Mouse (Mus musculus) common myeloid progenitor, adult 5-6 weeks (primary cell): ENCODE results near the gene Abhd14a. TPM values are rescaled to one million over a fixed set of nuclear protein-coding genes. Genes with fewer than 3 reads are reported as not detected.

ENCODE experiments used
- ATAC-seq: replicated peaks from 2 replicates; pipeline ENCODE4 v1.8.0; 2016; ENCODE audit warnings: low read depth, mild to moderate bottlenecking, moderate TSS enrichment, inconsistent platforms; ENCODE audit not compliant: poor library complexity, severe bottlenecking
- total RNA-seq: library from RNA; stranded (forward); fragments of 200-1000, 187-1606 nt; gene quantifications from 2 replicates; pipeline ENCODE4 v1.2.3, GENCODE M21; 2017

The Abhd14a gene
- total RNA-seq, 1 experiment from 2014 or later = 28.9 TPM

GRCm38 (mm10) chr9:106470991-106471750 is 23.7 kb upstream of the Abhd14a start:
- no peak for ATAC-seq

DNA sequence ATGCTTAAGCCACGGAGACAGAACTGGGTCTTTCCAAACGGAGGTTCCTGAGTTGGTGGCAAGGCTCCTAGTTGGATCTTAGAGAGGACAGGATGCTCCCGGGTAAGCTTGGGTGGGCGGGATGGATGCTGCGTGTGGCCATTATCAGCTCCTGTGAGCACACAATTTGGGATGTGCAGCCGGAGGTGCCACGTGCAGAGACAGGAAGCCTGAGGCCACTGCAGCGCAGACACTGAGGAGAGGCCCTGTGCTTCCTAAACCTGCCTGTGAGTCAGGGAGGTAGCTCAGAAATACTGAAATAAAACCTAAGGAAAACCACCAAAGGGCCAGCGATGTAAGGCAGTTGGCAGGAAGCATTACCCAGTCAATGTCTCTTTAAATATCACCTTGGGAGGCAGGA is 22.3 kb upstream of the Abhd14a start:
- ATAC-seq = no peak

GRCm38 (mm10) chr9:106469317-106469716 is 21.8 kb upstream of the Abhd14a start:
- peak; percentile 26; the same call in 1 of the 2 replicates for ATAC-seq

GRCm38 (mm10) chr9:106467746-106468145 is 20.3 kb upstream of the Abhd14a start:
- ATAC-seq = no peak

DNA sequence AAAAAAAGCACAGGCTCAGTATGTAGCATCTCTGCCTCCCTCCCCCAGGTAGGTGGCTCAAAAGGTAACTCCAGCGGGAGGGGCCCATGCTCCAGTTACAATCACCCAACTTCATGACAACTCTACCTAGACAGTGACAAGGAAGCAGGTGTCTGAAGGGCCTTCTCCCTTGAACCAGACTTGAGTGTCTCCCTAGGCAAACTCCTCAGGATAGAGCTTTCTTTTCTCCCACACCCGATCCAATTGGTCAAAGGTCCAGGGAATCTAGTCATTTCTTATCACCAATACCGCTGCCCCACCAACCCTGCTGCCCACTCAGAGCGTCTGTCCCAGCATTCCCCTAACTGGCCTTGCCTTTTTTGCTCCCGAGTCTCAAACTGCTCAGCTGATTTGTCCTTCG is 19.2 kb upstream of the Abhd14a start:
- no peak for ATAC-seq

GRCm38 (mm10) chr9:106465571-106466200 is 18.2 kb upstream of the Abhd14a start, which contains the start of gene Gpr62:
Gene Gpr62 (minus strand): TSS chr9:106465938.
- no peak for ATAC-seq

DNA sequence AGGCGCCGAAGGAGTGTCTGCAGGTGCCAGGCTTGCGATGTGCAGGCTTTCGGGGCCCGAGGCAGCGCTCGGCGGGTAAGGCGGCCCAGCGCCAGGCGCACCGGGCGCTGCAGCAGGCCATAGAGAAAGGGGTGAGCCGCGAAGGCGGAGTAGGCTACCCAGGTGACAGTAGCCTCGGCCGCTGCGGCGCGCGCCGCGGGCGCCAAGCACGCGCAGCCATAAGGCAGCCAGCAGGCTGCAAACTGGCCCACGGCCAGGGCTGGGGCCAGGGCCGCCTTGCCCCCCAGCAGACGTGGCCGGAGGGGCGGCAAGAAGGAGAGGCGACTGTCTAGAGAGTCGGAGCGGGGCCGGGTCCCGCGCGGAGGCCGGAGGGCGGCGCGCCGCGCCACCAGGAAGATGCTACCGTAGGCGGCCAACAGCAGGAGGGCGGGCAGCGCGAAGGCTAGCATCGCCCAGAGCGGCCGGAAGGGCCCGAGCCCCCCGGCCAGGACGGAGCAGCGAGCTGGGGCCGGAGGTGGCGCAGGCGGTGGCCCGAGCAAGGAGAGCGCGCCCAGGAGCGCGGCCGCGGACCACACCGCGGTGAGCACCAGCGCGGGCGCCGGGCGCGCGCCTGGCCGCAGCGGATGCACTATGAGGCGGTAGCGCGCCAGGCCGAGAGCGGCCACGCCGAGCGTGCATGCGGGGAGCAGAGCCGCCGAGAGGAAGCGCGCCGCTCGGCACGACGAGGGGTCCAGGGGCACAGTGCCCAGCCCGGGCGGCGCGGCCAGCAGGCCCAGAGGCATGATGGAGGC is 17.5 kb upstream of the Abhd14a start:
- ATAC-seq = peak; percentile 26

- no peak for ATAC-seq
Measured at GRCm38 (mm10) chr9:106463122-106464063, 15.9 kb upstream of the Abhd14a start.

- ATAC-seq = no peak
Measured at GRCm38 (mm10) chr9:106462430-106462800, 14.9 kb upstream of the Abhd14a start.

DNA sequence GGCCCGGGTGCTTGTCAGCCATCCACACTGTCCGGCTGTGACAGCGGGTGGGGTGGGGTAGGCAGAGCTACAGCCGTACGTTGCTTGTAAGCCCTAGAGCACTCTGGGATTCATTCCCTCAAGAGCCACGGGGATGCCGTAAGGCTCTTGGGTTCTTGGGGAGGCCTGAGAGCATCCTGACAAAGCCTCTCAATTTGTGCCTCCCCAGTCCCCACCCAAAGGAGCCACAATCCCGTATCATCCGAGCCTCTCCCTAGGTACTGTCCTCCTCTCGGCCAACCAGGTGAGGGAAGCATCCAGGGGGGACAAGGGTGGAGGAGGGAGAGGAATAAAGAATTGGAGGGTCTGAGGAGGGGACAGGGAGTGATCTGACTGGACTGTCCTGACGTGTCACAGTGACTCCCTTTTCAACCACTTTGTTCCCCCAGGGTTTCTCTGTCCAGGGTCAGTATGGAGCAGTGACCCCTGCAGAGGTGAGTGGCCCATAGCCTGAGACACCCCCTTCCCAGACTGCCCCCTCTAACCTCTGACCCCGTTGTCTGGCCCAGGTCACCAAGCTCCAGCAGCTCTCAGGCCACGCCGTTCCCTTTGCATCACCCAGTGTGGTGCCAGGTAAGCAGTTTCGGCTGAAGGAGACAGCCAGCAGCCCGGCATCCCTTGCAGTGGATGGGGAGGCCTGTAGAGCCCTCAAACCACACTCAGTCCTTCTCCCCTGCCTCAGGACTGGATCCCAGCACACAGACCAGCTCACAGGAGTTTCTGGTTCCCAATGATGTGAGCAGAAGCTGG is 14.4 kb upstream of the Abhd14a start:
- no peak for ATAC-seq

GRCm38 (mm10) chr9:106461026-106461415 is 13.5 kb upstream of the Abhd14a start:
- no peak for ATAC-seq

DNA sequence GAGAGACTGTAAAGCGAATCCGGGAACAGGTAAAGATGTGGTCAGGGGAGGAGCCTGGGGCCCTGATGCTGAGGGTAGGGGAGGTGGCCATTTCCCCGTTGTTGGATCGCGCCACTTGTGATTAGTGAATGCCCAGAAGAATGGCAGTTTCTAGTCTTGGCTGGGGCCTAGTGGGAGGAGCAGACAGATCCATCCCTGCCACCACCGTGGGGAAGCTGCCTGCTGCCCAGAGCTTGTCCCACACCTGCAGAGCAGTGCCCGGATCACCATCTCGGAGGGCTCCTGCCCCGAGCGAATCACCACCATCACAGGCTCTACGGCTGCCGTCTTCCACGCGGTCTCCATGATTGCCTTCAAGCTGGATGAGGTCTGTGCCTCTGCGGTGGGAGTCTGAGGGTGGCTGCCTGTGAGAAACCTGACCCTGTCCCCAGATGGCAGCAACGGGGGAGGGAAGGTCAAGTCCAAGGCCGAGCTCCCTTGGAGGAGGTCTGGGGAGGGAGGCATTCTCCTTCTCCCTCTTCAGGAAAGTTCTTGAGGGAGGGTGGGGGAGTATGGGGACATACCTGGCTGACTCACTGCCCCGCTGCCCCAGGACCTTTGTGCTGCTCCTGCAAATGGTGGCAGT is 13.0 kb upstream of the Abhd14a start:
- no peak for ATAC-seq

DNA sequence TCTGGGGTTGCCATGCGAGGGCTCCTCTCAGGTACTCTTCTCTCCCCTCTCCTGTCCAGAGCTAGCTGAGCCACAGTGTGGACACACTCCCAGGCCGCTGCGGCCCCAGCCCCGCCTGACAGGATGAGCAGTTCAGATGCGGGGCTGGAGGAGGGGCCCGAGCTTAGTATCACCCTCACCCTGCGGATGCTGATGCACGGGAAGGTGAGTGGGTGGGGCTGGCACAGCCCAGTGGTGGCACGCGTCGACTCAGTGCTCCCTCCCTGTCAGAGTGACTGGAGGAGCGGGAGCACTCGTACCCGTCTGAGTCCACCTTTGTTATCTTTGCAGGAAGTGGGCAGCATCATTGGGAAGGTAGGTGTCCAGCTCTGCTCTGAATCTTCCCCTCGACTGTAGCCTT is 12.5 kb upstream of the Abhd14a start:
- ATAC-seq = no peak

- ATAC-seq = no peak
Measured at GRCm38 (mm10) chr9:106457920-106458319, 10.4 kb upstream of the Abhd14a start.

DNA sequence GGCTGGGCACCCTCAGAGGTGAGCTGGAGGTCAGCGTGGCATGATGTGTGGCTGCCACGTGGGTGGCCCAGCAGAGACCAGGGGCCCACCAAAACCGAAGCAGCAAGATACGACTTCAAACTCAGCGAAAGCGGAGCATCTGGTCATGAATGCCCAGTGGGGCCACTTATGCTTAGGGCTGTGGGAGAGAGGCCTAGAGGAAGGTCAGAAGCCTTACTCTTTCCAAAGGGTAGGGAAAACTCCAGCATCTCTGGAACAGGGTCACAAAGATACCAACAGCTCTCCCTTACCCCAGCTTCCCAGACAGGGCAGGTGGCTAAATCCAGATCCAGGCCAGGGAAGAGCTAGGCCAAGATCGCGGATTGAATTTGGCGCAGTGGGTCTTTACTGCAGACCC is 9.7 kb upstream of the Abhd14a start:
- no peak for ATAC-seq

DNA sequence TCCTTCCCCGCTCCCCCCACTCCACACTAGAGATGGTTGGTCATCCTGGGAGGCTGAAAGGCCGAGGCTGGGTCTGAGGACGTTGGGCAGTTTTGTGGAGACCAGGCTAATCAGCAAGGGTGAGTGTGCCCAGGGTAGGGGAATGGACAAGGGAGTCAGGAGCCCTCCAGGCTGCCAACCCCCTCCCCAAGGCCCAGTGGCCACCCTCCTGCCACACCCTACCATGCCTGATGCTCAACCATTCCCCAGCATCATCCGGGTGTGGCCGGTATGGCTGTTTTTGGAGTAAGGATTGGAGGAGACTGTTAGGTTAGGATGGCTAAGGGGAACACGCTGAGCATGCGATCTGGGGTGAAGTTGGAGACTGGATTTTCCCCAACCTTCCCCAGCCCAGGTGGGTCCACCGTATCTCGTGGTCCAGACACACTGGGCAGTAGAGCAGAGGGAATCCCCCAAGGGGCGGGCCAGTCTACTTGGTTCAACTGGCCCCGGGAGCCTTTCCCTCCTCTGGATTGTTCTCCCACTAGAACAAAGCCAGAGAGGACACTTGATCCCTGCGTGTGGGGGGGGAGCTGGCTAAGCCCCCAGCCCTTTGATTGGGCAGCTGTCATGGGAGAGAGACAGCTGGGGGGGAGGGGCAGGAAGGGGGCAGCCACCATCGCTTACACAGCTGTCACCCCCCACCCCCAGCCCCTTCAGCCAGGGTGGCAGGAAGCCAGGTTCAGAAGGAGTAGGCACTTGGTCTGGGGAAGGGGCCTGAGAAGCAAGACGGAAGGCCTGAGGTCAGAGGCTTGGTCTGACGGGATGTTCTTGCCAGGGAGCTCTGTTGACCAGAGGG is 9.1 kb upstream of the Abhd14a start:
- no peak for ATAC-seq

DNA sequence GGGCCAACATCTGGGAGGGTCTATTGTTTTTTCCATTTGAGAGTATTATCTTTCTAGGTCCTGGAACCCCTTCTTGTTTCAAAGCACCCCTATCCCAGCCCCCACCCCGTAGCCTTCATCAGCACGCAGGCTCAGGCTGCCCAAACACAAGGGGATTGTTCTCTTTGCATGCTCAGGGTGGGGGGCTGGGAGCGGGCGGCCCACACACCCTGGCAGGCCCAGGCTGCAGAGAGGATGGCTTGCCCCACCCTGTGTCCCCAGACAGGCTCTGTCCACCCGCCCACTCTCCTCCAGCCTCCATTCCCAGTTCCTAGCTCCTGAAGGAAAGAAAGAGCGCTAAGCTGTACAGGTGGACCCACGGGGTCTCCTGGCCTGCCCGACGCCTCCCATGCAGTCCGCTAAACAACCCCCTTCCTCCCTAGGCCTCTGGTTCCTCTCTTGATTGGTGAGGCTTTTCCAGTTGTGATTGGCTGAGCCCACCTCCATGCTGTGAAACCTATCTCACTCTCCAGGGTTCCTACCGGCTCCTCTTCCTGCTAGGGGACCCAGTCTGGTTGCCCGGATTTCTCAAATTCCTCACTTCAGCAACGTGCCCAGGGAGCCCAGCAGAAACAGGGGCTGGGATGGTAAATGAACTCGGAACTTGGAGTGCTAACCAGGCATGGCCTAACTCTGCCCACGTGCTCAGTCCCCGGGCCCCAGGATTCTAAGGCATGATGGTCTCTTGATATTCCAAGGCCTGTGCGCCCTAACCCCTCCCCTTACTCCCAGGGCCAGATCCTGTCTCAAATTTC is 7.6 kb upstream of the Abhd14a start:
- no peak for ATAC-seq
